Mouse (Mus musculus) brain, embryonic 14.5 days (tissue): ENCODE measurements at regions not wholly inside any gene's neighbourhood (a gene's known extent, or its start where the extent isn't known, plus 50 kb on each side); places are given as distances from the start of the nearest gene placed in this dataset.

Source experiments
- DNase-seq: peaks from one replicate; pipeline ENCODE4 v3.0.0-alpha.2; 2011; ENCODE audit warnings: low read depth
- CTCF ChIP-seq: fragments of 200-500 bp; IDR thresholded peaks from 2 replicates; pipeline ENCODE4 v1.5.1; 2012; ENCODE audit warnings: inconsistent platforms, mild to moderate bottlenecking, moderate library complexity, borderline replicate concordance; ENCODE audit not compliant: insufficient read depth, insufficient read length; ENCODE audit errors: extremely low read depth
- POLR2A ChIP-seq: fragments of 200-500 bp; IDR thresholded peaks from 2 replicates; pipeline ENCODE4 v1.6.1; 2012; ENCODE audit warnings: mild to moderate bottlenecking, inconsistent platforms, borderline replicate concordance; ENCODE audit not compliant: poor library complexity, insufficient read depth, insufficient read length, severe bottlenecking; ENCODE audit errors: extremely low read depth

GRCm38 (mm10) chr16:8117543-8118167 lies 307.3 kb downstream of the Tmem114 start:
- TF ChIP-seq CTCF, result peak; percentile 14; the same call in 1 of the 2 replicates
- no peak for TF ChIP-seq POLR2A
- peak; percentile 85 for DNase-seq

DNA sequence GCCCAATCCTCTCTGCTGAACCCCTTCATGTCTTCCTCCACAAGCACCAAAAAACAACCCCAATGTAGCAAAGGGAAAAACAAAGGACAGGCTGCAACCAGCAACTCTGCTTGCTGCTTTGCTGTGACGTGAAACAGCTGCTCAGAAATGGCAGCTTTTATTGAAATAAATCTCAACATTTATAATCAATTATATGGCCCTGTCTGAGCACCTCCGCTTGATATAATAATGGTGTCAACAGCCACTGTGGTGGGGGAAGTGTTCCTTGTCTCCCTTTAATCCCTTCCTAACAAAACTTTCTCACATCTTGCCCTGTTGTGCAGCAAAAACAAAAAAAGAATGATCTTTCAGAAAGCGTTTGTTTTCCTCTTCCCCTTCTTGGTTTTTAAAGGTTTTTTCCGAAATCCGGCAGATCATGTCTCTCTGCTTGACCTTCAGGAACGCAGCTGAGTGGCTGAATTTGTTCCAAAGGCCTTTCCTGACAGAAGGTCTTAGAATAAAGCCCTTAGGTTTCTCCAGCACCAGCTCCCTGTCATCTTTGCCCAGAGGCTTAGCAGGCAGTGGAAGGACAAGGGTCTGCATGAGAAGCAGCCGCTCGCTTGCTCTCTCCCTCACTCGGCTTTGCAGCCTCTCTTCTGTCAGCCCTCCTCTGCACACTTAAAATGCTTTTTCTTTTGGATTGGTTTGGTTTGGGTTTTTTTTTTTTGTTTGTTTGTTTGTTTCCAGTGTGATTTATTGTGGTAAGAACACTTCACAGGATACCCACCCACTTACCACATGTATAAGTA lies 313.4 kb downstream of the Tmem114 start:
- no peak for TF ChIP-seq POLR2A
- no peak for TF ChIP-seq CTCF
- DNase-seq, result peak; percentile 45

GRCm38 (mm10) chr16:8108141-8109122 lies 316.5 kb downstream of the Tmem114 start:
- DNase-seq, result peak; percentile 81
- TF ChIP-seq CTCF (no peak), POLR2A (no peak)

DNA sequence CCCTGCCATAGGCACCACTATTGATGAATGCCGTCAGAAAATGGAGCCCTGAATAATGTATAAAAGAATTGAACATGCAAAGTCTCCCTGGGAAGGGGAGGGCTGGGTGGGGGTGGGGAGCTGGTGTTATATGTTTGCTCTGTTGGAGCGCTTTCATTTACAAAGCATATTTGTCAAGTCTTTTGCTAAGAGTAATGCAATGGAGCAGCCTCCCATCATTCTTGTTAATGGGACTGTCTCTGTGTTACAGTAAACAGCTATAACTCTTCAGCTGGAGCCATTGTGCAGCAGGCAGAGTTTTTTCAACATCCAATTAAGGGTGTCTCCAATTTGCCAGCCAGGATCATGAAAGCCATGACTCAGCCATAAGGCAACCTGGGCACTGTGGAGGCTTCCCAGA lies 345.9 kb downstream of the Tmem114 start:
- DNase-seq, result peak; percentile 5
- TF ChIP-seq POLR2A (no peak), CTCF (no peak)

DNA sequence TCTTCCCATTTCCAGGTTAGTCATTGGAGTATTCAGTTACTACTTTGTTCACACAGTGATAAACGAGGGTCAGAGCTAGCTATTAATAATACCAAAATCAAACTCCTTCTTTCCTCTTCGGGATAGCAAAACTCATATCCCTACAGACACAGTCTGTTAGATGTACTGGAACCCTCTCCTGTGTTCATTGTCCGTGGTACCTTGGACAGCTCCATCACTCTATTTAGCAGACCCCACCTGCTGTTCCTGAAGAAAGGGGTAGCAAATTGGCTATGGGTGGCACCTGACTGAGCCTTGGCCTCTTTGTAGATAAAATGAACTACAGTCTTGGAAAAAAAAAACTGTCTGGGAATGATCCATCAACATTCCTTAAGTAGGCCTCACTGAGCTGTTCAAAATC lies 346.5 kb downstream of the Tmem114 start:
- DNase-seq, result no peak
- TF ChIP-seq CTCF (no peak), POLR2A (no peak)

- peak; percentile 49 for DNase-seq
- TF ChIP-seq CTCF, result no peak
Observed at GRCm38 (mm10) chr16:8074729-8075128, 350.2 kb downstream of the Tmem114 start.

- no peak for TF ChIP-seq POLR2A
- TF ChIP-seq CTCF, result no peak
- peak; percentile 14 for DNase-seq
Observed at GRCm38 (mm10) chr16:8053936-8054335, 371.0 kb downstream of the Tmem114 start.

- TF ChIP-seq CTCF, result no peak
- no peak for TF ChIP-seq POLR2A
- DNase-seq, result no peak
Observed at GRCm38 (mm10) chr16:8008966-8009365, 416.0 kb downstream of the Tmem114 start.

- no peak for TF ChIP-seq CTCF
- TF ChIP-seq POLR2A, result no peak
- no peak for DNase-seq
Observed at GRCm38 (mm10) chr16:8006631-8007030, 418.3 kb downstream of the Tmem114 start.

DNA sequence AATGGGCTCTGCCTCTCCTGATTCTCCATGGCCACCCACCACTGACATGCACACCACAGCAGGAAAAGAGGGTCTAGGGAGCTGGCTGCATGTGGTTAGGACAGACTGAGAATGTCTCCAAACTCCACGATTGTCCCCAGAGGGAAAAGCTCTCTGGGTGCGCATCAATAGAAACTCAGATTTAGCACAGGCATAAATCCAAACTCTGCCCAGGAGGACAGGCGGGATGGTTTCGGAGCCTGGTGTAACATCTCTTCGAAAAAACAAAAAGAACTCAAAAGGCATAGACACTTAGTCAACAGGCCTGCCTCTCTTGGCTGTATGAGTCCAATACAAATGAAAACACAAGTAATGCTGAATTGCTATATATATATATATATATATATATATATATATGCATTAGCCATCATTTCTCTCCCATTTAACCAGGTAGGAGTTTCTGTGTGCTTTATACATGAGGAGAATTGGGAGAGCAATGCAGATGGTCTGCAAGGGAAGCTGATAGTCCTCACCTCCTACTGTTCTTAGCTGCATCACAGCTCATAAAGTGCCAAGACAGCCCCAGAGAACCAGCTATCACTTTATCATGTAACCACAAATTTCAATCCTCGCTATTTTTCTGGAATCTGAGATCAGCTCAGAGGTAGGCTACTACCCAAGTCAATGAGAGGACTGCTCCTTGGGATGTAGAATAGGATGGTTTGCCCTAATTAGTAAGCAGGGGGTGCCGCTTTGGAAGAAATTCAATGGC lies 422.4 kb downstream of the Tmem114 start:
- no peak for DNase-seq
- TF ChIP-seq CTCF, result no peak
- TF ChIP-seq POLR2A, result no peak

GRCm38 (mm10) chr16:7982816-7983215 lies 442.1 kb downstream of the Tmem114 start:
- DNase-seq, result peak; percentile 65

DNA sequence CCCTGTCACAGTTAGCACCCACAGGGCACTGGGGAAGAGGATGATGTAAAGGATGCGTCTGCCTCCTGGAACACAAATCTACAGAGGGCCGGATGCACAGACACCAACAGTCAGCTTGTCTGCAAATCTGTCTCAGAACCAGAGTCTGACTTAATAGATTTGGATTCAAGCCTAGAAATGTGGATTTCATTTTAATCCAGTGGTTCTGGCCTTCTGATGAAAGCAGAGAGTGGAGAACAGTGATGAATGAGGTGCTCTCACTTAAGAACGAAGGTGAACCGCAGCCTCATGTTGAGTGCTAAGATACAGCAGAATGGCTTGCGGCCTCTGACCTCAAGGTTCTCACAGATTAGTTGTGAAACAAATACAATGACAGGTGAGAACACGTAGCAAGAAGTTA lies 446.5 kb downstream of the Tmem114 start:
- no peak for DNase-seq
- TF ChIP-seq CTCF, result no peak
- no peak for TF ChIP-seq POLR2A

More at GRCm38 (mm10) chr16:7982816-7983215, 442.1 kb downstream of the Tmem114 start:
- no peak for TF ChIP-seq CTCF
- no peak for TF ChIP-seq POLR2A
